Mouse (Mus musculus) CD4-positive, CD25-positive, alpha-beta regulatory T cell, adult 2 months (primary cell): ENCODE measurements at regions not wholly inside any gene's neighbourhood (a gene's known extent, or its start where the extent isn't known, plus 50 kb on each side); places are given as distances from the start of the nearest gene placed in this dataset.

Experiments used
- DNase-seq: peaks from one replicate; pipeline ENCODE4 v3.0.0-alpha.2; 2012; ENCODE audit warnings: low read depth, low spot score

GRCm38 (mm10) chr13:63627184-63627893, 53.9 kb upstream of the Ptch1 start:
- no peak for DNase-seq

- no peak for DNase-seq
Measured at GRCm38 (mm10) chr13:63627894-63628287, 54.5 kb upstream of the Ptch1 start.

- no peak for DNase-seq
Measured at GRCm38 (mm10) chr13:63631771-63632347, 58.5 kb upstream of the Ptch1 start.

DNA sequence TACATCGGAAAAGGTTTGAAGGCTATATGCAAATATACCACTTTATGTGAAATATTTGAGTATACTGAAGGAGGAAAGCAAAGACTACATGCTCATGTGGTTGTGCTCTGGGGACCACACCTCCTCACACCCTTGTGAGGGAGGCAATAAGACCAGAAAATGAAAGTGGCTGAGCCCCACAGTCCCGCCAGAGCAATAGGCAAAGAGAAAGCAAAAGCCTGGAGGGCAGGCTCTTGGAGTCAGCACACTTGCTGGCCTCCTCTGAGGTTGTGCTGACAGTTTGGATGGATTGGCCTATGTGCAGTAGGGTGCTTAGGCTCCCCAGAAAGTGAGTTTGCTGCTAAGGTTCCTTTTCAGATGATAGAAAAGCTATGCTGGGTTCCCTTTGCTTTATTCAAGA, 60.9 kb upstream of the Ptch1 start:
- peak; percentile 7 for DNase-seq

DNA sequence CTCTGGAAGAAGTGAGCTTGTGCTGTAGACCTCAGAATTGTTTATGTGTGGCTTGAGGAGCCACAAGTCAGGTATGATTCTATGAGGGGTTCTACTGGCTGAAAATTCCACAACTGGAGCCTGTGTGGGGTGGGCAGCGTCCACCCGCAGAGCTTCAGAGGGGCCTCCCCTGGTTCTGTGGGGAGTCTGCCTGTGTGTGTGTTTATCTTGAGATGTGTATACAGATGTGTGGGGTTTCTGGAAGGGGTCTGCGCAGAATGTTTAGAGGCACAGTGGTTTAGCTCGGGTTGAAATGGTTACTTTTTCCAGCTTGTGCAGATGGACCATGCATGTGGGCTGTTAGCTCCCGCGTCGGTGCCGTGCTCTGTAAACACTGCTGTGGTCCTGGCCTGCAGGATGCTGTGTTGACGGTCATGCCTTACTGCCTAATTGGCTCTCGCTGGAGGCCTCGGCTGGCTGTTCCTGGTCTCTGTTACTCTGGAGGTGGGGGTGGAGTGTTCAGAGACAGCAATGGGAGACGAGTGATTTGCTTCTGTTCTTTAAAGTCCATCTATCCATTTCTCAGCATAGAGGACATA, 68.3 kb upstream of the Ptch1 start:
- no peak for DNase-seq

DNA sequence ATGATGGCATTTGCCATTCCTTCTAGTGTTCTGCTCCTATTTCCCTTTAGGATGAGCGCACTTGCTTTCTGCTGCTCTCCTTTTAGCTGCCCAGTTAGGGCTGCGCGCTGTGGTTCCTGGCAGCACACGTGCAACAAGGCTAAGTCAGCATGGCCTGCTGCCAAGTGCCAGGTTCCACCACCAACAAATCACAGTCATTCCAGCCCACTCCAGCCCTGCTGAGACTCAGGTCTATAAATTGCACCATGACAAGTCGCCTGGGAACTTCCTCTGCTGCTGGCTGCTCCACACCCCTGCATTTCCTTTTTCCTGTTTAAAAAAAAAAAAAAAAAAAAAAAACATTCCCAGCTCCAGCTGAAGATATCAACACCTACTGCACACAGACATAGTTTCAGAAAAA, 69.2 kb upstream of the Ptch1 start:
- no peak for DNase-seq

DNA sequence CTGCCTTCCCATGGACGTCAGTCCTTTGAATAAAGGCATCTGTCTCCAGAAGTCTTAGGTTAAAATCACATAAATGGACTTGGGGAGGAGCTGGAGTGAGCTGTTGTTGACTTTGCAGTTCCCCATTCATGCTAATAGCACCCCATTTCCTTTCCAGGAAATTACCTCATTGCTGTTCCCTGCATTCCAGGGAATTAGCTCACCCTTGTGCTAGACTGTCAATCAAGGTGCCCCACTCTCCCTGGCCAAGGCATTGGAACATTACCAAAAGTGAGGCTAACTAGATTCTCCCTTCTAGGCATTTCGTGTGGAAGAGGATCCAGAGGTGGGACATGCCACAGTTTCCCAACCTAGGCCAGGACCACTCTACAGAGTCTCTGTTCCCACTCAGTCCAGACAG, 70.0 kb upstream of the Ptch1 start:
- DNase-seq: no peak

- no peak for DNase-seq
Measured at GRCm38 (mm10) chr13:63644308-63644707, 70.9 kb upstream of the Ptch1 start.

- DNase-seq: no peak
Measured at GRCm38 (mm10) chr13:63649058-63649647, 75.8 kb upstream of the Ptch1 start.

DNA sequence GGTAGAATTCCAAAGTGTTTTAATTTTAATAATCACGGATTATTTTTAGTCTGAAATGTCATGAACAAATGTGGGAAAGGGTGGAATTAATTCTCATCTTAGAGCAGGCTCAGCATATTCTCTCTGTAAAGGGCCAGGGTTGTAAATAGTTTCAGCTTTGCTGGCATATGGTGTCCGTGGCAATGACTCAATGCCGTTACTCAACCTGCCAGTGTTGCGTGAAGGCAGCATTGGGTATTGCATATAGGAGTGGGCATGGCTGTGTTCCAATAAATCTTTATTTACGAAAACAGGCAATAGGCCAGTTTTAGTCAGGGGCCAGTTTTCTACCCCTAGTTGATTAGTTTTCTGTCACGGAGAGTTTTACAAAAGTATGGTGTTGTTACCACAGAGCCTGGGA, 81.1 kb upstream of the Ptch1 start:
- no peak for DNase-seq

GRCm38 (mm10) chr13:63657115-63657514, 83.7 kb upstream of the Ptch1 start:
- DNase-seq: no peak

GRCm38 (mm10) chr13:63659412-63659811, 86.0 kb upstream of the Ptch1 start:
- DNase-seq: no peak

GRCm38 (mm10) chr13:63660431-63660830, 87.0 kb upstream of the Ptch1 start:
- DNase-seq: no peak

GRCm38 (mm10) chr13:63668576-63668975, 95.2 kb upstream of the Ptch1 start:
- DNase-seq: no peak

GRCm38 (mm10) chr13:63669031-63669430, 95.6 kb upstream of the Ptch1 start:
- DNase-seq: no peak

DNA sequence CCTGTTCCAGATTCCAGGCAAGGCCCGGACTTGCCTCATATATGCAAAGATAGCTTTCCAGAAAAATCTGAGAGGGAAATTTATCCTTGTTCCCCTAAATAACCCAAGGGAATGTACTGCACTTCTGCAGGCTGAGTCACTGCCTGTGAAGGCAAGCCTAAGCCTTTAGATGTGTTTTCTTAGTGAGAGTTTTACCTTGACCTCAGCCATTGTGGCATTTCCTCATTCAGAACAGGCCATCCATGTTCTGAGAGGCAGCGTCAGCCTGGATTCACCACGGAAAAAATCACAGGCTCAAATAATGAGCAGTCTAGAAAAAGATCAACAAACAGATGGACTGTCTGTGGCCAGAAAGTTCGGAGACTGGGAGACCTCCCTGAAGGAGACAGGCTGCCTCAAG, 99.0 kb upstream of the Ptch1 start:
- no peak for DNase-seq

- DNase-seq: no peak
Measured at GRCm38 (mm10) chr13:63677696-63678095, 104.3 kb upstream of the Ptch1 start.

DNA sequence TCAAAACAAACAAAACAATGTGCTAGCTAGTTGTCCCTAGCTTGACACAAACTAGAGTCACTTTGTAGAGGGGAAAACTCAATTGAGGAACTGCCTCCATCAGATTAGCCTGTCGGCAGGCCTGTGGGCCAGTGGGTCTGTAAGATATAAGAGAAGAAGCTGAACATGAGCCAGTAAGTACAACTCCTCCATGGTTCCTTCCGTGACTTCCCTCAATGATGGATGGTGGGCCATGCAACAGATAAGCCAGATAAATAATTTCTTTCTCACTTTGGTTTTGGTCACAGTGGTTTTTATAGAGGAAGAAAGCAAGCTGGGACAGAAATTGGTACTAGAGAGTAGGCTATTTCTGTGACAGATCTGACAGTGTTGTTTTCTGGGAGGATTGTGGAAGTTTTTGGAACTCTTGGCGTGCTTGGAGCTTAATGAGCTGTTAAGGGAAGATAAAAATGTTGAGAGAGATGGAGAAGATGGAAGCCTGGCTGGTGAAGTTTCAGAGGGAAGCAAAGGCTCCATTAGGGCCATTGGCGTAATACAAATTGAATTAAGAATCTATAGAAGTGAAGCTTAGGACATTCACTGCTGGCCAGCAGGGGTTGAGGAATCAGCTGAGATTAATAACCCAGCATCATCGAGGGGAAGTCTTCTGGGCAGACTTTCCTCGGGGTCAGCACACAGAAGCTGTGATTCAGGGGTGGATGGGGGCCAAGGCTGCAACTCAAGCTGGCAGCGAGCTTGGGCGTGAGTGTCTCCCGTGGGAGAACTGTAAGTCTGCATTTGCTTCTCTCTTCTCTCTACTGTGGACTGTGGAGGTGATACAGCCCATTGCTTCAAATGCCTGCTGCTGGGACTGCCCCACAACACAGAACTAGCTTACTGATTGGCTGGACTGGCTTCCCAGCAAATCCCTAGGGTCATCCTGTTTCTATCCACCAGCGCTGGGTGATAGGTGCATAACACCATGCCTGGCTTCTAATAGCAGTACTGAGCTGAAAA, 105.2 kb upstream of the Ptch1 start:
- DNase-seq: no peak

DNA sequence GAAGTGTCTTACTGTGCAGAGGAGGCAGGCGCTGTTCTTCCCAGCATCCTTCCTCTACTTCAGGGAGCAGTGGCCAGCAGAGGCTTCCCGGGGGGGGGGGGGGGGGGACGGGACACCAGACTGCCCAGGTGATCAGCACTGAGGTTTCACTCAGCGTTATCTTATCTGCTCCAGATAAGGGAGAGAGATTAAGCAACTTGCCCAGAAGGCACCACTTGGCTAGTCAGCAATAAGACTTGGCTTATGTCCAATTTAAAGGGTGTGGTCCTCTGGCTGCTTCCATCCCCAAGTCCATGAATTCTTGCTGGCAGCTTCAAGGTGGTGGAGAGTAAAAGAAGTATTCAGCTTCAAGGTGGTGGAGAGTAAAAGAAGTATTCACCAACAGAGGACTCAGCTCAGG, 108.9 kb upstream of the Ptch1 start:
- DNase-seq: no peak

GRCm38 (mm10) chr13:63691974-63692373, 118.6 kb upstream of the Ptch1 start:
- no peak for DNase-seq

- DNase-seq: no peak
Measured at GRCm38 (mm10) chr13:63693636-63694035, 120.2 kb upstream of the Ptch1 start.

GRCm38 (mm10) chr13:63696399-63696798, 118.6 kb upstream of the Ercc6l2 start:
- peak; percentile 72 for DNase-seq
